Mouse (Mus musculus) kidney, adult 2 months (tissue): ENCODE measurements around the gene Gpr3.

ENCODE experiments used
- CTCF ChIP-seq: fragments of 200-500 bp; conservative IDR thresholded peaks from 2 replicates; pipeline ENCODE4 v1.5.1; 2011; ENCODE audit warnings: low read depth, mild to moderate bottlenecking, control low read depth, low read length, moderate library complexity, mixed read lengths; ENCODE audit not compliant: insufficient read depth, insufficient read length
- POLR2A ChIP-seq: fragments of 200-500 bp; IDR thresholded peaks from one replicate; pipeline ENCODE4 v1.6.1; 2011; ENCODE audit warnings: low read depth, low read length, control low read depth

- TF ChIP-seq CTCF, result no peak
- no peak for TF ChIP-seq POLR2A
Measured at GRCm38 (mm10) chr4:133210788-133211390, 1.4 kb downstream of the Gpr3 start.
